Mouse (Mus musculus): ENCODE measurements around the gene Pdcl3.
"Not testable (repeated sequence)": the region's sequence is repeated elsewhere in the genome, so short reads cannot be mapped to it uniquely, and the experiment has no call there.

The Pdcl3 gene

DNA sequence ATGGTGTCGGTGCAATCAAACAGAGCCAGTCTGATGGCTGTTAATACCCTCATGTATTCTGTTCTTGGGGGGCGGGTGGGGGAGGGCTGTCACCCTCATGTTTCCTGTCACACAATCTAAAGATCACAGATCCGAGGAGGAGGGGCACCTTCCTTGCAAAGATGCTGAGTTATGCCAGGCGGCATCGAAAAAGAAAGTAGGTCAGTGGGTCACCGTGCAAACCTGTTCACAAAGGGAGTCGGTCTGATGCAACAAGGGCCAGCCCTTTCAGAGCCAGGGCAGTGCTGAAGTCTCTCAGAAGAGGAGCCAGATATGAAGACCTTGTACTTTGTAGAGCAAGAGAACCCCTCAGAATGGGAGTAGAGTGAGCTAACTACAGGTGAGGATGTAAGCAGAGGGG lies 39.7 kb downstream of the Pdcl3 start:
- peak; percentile 52 for DNase-seq (ENCODE audit: low read depth, low spot score)

GRCm38 (mm10) chr1:39025840-39026239 lies 40.4 kb downstream of the Pdcl3 start:
- no peak for DNase-seq (ENCODE audit: low read depth, low spot score)

- no peak for DNase-seq (ENCODE audit: low read depth, low spot score)
Observed at GRCm38 (mm10) chr1:39029176-39029575, 43.8 kb downstream of the Pdcl3 start.

- DNase-seq (ENCODE audit: low read depth, low spot score), result no peak
Observed at GRCm38 (mm10) chr1:39030108-39030507, 44.7 kb downstream of the Pdcl3 start.

GRCm38 (mm10) chr1:39035817-39036216 lies 50.4 kb downstream of the Pdcl3 start:
- no peak for DNase-seq (ENCODE audit: low read depth, low spot score)

- peak; percentile 34 for DNase-seq (ENCODE audit: low read depth, low spot score)
Observed at GRCm38 (mm10) chr1:39042188-39042587, 56.8 kb downstream of the Pdcl3 start.

GRCm38 (mm10) chr1:39044442-39044841 lies 59.0 kb downstream of the Pdcl3 start:
- not testable (repeated sequence) for DNase-seq (ENCODE audit: low read depth, low spot score)

GRCm38 (mm10) chr1:39046689-39047088 lies 61.3 kb downstream of the Pdcl3 start:
- peak; percentile 12 for DNase-seq (ENCODE audit: low read depth, low spot score)

Measured in CD4-positive, CD25-positive, alpha-beta regulatory T cell, adult 2 months (primary cell).